Mouse (Mus musculus) midbrain, embryonic 13.5 days (tissue): ENCODE results near the gene Ppm1n. TPM values are rescaled to one million over a fixed set of nuclear protein-coding genes. Genes with fewer than 3 reads are reported as not detected.

ENCODE experiments used
- ATAC-seq: fragments of 200-750 bp; cut with Nextera tagmentation; 2 replicates; pipeline ENCODE4 v1.8.0; 2017; ENCODE audit warnings: mild to moderate bottlenecking, moderate TSS enrichment, moderate library complexity
- H3K27ac ChIP-seq: fragments of 300-500 bp; sonication (generic); 2 replicates; pipeline ENCODE4 v1.5.1; 2015; ENCODE audit warnings: inconsistent platforms, mild to moderate bottlenecking, moderate library complexity
- H3K27me3 ChIP-seq: fragments of 300-500 bp; sonication (generic); 2 replicates; pipeline ENCODE4 v1.6.1; 2015; ENCODE audit warnings: mild to moderate bottlenecking, inconsistent platforms
- H3K36me3 ChIP-seq: fragments of 300-500 bp; sonication (generic); 2 replicates; pipeline ENCODE4 v1.6.1; 2015; ENCODE audit warnings: mild to moderate bottlenecking, inconsistent platforms
- H3K4me1 ChIP-seq: fragments of 300-500 bp; sonication (generic); replicated peaks from 2 replicates; pipeline ENCODE4 v1.6.1; 2015; ENCODE audit warnings: inconsistent platforms
- H3K4me2 ChIP-seq: fragments of 300-500 bp; sonication (generic); replicated peaks from 2 replicates; pipeline ENCODE4 v1.6.1; 2015; ENCODE audit warnings: moderate library complexity, mild to moderate bottlenecking, inconsistent platforms
- H3K4me3 ChIP-seq: fragments of 300-500 bp; sonication (generic); replicated peaks from 2 replicates; pipeline ENCODE4 v1.5.1; 2015; ENCODE audit warnings: mild to moderate bottlenecking, inconsistent platforms
- H3K9ac ChIP-seq: fragments of 300-500 bp; sonication (generic); replicated peaks from 2 replicates; pipeline ENCODE4 v1.6.1; 2015; ENCODE audit warnings: mild to moderate bottlenecking, inconsistent platforms
- H3K9me3 ChIP-seq: fragments of 300-500 bp; sonication (generic); 2 replicates; pipeline ENCODE4 v1.6.1; 2016; ENCODE audit warnings: mild to moderate bottlenecking, inconsistent platforms
- WGBS: fragments of 180-500 bp; shearing (Covaris S2); methylation state at CpG from one replicate; pipeline ENCODE4 v1.1.7; 2015; 5-methylcytosine and 5-hydroxymethylcytosine counted together
- polyA plus RNA-seq: library from polyadenylated mRNA; unstranded; fragments of >200 nt; fragmentation: Nextera tagmentation; extraction: Ambion mirVana; gene quantifications from 2 replicates; pipeline ENCODE4 v1.2.1, GENCODE M21; 2015

The Ppm1n gene
- polyA plus RNA-seq, 1 experiment from 2014 or later: 0.34 TPM

GRCm38 (mm10) chr7:19318676-19319075, 38.8 kb upstream of the Ppm1n start:
- H3K4me2 ChIP-seq: no peak overlapping the region
- H3K27ac ChIP-seq: no peak overlapping the region
- no peak for ATAC-seq
- no peak overlapping the region for H3K4me3 ChIP-seq
- no peak overlapping the region for H3K9ac ChIP-seq
- peaks cover 34% of the 10 kb centered on the region; the same call in 1 of the 2 replicates for H3K27me3 ChIP-seq
- peaks cover 16% of the 10 kb centered on the region for H3K4me1 ChIP-seq
- no peaks in the 10 kb centered on the region for H3K36me3 ChIP-seq
- no peaks in the 10 kb centered on the region for H3K9me3 ChIP-seq
- WGBS: 84% methylated on average over 7 of the region's 7 CpGs

- peaks cover 16% of the 10 kb centered on the region for H3K4me1 ChIP-seq
- no peak for ATAC-seq
- no peak overlapping the region for H3K9ac ChIP-seq
- no peaks in the 10 kb centered on the region for H3K36me3 ChIP-seq
- no peak overlapping the region for H3K4me3 ChIP-seq
- no peak overlapping the region for H3K27ac ChIP-seq
- WGBS: 64% methylated on average over 2 of the region's 2 CpGs
- H3K27me3 ChIP-seq: peaks cover 38% of the 10 kb centered on the region; the same call in 1 of the 2 replicates
- no peak overlapping the region for H3K4me2 ChIP-seq
- no peaks in the 10 kb centered on the region for H3K9me3 ChIP-seq
Measured at GRCm38 (mm10) chr7:19318201-19318600, 38.3 kb upstream of the Ppm1n start.

- no peak for ATAC-seq
- H3K27ac ChIP-seq: no peak overlapping the region
- H3K9ac ChIP-seq: no peak overlapping the region
- no peaks in the 10 kb centered on the region for H3K36me3 ChIP-seq
- no peak overlapping the region for H3K4me2 ChIP-seq
- H3K27me3 ChIP-seq: peaks cover 45% of the 10 kb centered on the region
- H3K9me3 ChIP-seq: no peaks in the 10 kb centered on the region
- peaks cover 16% of the 10 kb centered on the region for H3K4me1 ChIP-seq
- H3K4me3 ChIP-seq: no peak overlapping the region
- 44% methylated on average over 14 of the region's 14 CpGs for WGBS
Measured at GRCm38 (mm10) chr7:19316451-19317161, 36.7 kb upstream of the Ppm1n start.

- H3K27ac ChIP-seq: no peak overlapping the region
- H3K4me1 ChIP-seq: peaks cover 12% of the 10 kb centered on the region
- WGBS: 51% methylated on average over 5 of the region's 5 CpGs
- no peak overlapping the region for H3K9ac ChIP-seq
- H3K27me3 ChIP-seq: peaks cover 49% of the 10 kb centered on the region
- no peaks in the 10 kb centered on the region for H3K9me3 ChIP-seq
- ATAC-seq: no peak
- no peak overlapping the region for H3K4me3 ChIP-seq
- no peaks in the 10 kb centered on the region for H3K36me3 ChIP-seq
- no peak overlapping the region for H3K4me2 ChIP-seq
Measured at GRCm38 (mm10) chr7:19314033-19314432, 34.2 kb upstream of the Ppm1n start.

GRCm38 (mm10) chr7:19311991-19312390, 32.1 kb upstream of the Ppm1n start:
- H3K9me3 ChIP-seq: no peaks in the 10 kb centered on the region

GRCm38 (mm10) chr7:19309884-19310641, 30.2 kb upstream of the Ppm1n start, which contains the start of gene Fosb:
TSS of gene Fosb (minus strand) at chr7:19310051.
- Histone ChIP-seq H3K4me2 (peak within 1 kb of the TSS; percentile 81), H3K27ac (peak within 1 kb of the TSS; percentile 20; the same call in 1 of the 2 replicates), H3K9me3 (no peaks in the 10 kb centered on the region), H3K27me3 (peaks cover 61% of the 10 kb centered on the region), H3K36me3 (no peaks in the 10 kb centered on the region), H3K4me3 (peak within 1 kb of the TSS; percentile 49), H3K4me1 (peaks cover 25% of the 10 kb centered on the region), H3K9ac (peak within 1 kb of the TSS; percentile 60)
- ATAC-seq: peak; percentile 88
- WGBS: under 1% methylated on average over 49 of the region's 49 CpGs

More at GRCm38 (mm10) chr7:19311991-19312390, 32.1 kb upstream of the Ppm1n start:
- H3K4me1 ChIP-seq: peaks cover 23% of the 10 kb centered on the region
- no peak overlapping the region for H3K9ac ChIP-seq
- no peaks in the 10 kb centered on the region for H3K36me3 ChIP-seq
- no peak for ATAC-seq
- WGBS: 29% methylated on average over 4 of the region's 4 CpGs
- H3K4me3 ChIP-seq: no peak overlapping the region
- H3K27me3 ChIP-seq: peaks cover 42% of the 10 kb centered on the region
- no peak overlapping the region for H3K4me2 ChIP-seq
- H3K27ac ChIP-seq: no peak overlapping the region

GRCm38 (mm10) chr7:19309278-19309883, 29.5 kb upstream of the Ppm1n start:
- no peak for ATAC-seq
- peaks cover 65% of the 10 kb centered on the region for H3K27me3 ChIP-seq

GRCm38 (mm10) chr7:19308454-19309277, 28.8 kb upstream of the Ppm1n start:
- Histone ChIP-seq H3K36me3 (no peaks in the 10 kb centered on the region), H3K4me3 (peak overlapping the region; percentile 49), H3K27me3 (peaks cover 66% of the 10 kb centered on the region), H3K27ac (peak overlapping the region; percentile 49), H3K9me3 (no peaks in the 10 kb centered on the region), H3K9ac (peak overlapping the region; percentile 60), H3K4me2 (peak overlapping the region; percentile 81), H3K4me1 (peaks cover 39% of the 10 kb centered on the region)
- under 1% methylated on average over 58 of the region's 58 CpGs for WGBS
- ATAC-seq: peak; percentile 82

More at GRCm38 (mm10) chr7:19309278-19309883, 29.5 kb upstream of the Ppm1n start:
- 2% methylated on average over 48 of the region's 48 CpGs for WGBS
- peak overlapping the region; percentile 60 for H3K9ac ChIP-seq
- no peaks in the 10 kb centered on the region for H3K36me3 ChIP-seq
- peaks cover 32% of the 10 kb centered on the region for H3K4me1 ChIP-seq
- H3K27ac ChIP-seq: no peak overlapping the region
- H3K4me3 ChIP-seq: peak overlapping the region; percentile 49
- H3K4me2 ChIP-seq: peak overlapping the region; percentile 81
- no peaks in the 10 kb centered on the region for H3K9me3 ChIP-seq

DNA sequence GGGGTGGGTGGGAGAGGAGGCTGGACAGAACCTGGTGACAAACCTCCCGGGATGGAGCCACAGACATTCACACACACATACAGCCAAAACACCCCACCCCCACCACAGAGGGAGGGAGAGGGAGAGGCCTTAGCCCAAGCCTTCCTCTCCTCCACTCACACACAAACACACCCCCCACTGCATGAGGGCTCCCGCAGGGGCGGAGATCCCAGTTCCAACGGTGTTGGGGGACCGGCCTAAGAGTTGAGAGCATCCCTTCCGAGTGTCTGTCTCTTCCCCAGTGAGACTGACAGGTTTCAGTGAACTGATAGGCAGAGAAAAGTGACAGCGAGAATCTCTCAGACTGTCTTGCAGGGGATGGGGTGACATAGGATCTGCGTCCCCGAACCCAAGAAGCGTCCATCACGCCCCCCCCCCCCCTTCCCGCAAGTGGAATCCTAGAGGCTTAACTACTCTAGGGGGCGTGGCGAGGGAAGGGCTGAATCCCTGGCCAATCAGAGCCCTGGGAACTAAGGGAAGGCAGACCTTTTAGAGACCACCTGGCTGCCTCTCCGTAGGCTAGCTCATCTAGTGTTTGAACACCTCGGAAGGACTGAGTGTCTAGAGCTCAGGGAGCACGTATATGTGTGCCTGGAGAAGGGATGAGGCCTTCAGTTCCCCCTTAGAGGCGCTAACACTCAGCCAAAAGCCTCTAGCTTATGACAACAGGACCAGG, 28.0 kb upstream of the Ppm1n start:
- Histone ChIP-seq H3K27ac (peak overlapping the region; percentile 49; the same call in 1 of the 2 replicates), H3K4me1 (peaks cover 43% of the 10 kb centered on the region), H3K27me3 (peaks cover 68% of the 10 kb centered on the region), H3K36me3 (no peaks in the 10 kb centered on the region), H3K9ac (peak overlapping the region; percentile 36), H3K9me3 (no peaks in the 10 kb centered on the region), H3K4me2 (peak overlapping the region; percentile 81), H3K4me3 (peak overlapping the region; percentile 49)
- ATAC-seq: peak; percentile 65
- under 1% methylated on average over 17 of the region's 18 CpGs for WGBS

GRCm38 (mm10) chr7:19306819-19307738, 27.2 kb upstream of the Ppm1n start:
- Histone ChIP-seq H3K9me3 (no peaks in the 10 kb centered on the region), H3K4me1 (peaks cover 47% of the 10 kb centered on the region), H3K36me3 (no peaks in the 10 kb centered on the region), H3K9ac (no peak overlapping the region; the same call in 1 of the 2 replicates), H3K4me3 (peak overlapping the region; percentile 49; the same call in 1 of the 2 replicates), H3K27me3 (peaks cover 70% of the 10 kb centered on the region), H3K4me2 (peak overlapping the region; percentile 81; the same call in 1 of the 2 replicates), H3K27ac (no peak overlapping the region)
- WGBS: 73% methylated on average over 23 of the region's 25 CpGs
- ATAC-seq: no peak
